Mouse (Mus musculus): Measurements from ENCODE around the gene Taco1.
A peak's percentile ranks its signal among the peaks of the same experiment; 100 is the strongest.

The Taco1 gene

DNA sequence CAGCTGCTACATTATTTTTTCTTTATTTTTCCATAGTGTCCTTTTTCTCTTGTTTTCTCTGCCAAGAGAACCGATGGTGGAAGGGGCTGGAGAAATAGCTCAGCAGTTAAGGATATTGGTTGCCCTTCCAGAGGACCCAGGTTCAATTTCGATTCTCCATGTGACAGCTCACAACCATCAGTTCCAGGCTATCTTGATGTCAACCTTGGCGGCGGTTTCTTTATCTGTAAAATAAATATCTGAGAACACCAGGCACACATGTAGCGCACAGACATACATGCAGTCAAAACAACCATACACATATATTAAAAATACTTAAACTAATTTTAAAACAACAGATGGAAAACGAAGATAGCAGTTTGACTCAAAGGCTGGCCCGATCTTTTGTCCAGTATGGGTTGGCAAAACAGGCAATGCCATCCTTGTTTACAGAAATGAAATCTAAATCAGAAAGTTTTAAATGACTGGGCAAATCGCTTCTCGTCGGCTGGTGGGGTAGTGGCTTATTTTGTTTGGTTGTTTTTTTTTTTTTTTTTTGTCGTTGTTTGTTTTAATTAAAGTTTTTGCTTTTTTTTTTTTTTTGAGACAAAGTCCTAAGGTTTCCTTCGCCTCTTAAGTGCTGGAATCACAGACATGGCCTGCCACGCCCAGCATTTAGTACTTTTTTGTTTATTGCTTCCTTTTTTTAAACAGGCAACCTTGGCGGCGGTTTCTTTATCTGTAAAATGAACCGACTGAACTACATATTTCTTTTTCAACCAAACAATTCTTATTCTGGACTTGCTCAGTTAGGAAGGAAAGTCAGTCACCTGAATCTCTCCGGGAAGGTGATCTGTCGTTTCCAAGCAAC is 563 bp upstream of the Taco1 start:
- DNase-seq = no peak

DNA sequence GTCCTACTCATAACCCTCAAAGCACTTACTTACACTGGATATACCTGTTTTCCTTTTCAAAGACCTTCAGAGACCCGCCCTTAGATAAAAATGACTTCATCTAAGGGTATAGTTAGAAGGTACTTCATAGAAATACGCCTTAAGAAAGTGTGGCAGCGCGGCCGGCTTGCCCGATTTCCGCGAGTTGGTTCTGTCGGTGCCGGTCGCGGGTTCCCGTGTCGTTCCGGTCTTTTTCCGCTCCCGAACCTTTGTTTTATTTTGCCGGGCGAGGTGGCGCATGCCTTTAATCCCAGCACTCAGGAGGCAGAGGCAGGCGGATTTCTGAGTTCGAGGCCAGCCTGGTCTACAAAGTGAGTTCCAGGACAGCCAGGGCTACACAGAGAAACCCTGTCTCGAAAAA is 755 bp downstream of the Taco1 start:
- DNase-seq = peak; percentile 67

DNA sequence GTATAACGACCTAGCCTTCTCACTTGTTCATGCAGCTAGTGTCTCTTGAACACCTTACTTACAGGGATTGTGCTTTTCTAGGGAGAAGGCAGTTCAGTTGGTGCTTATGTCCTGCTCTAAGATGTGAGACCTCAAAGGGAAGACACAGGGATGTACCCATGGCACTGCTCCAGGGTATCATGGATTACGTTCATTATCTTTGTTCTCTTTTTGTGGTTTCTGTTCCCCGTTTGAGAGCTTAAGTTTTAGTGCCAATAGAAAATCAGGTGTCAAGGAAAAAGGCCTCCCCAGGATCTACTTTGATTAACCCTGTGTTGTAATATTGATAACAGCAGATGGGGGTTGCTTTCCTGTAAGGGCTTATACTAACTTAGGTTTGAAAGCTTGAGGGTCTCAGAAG is 7.9 kb downstream of the Taco1 start:
- no peak for DNase-seq

DNA sequence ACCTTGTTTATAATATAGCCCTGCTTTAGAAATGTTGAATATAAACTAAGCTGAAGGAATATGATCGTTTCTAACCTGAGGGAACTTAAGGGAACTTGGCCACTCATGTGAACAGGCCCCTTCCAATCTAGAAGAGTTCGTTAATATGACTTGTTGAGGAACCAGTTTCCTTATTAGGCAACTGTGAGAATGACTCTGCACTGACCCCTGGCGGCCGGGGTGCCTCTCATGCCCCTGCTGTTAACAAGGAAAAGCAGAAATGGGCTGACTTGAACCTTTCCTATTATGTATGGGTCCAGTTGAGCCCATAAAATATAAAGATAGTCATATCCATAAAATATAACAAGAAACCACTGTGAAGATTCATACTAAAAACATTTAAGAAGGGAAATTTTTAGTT is 10.5 kb downstream of the Taco1 start:
- DNase-seq = peak; percentile 67

DNA sequence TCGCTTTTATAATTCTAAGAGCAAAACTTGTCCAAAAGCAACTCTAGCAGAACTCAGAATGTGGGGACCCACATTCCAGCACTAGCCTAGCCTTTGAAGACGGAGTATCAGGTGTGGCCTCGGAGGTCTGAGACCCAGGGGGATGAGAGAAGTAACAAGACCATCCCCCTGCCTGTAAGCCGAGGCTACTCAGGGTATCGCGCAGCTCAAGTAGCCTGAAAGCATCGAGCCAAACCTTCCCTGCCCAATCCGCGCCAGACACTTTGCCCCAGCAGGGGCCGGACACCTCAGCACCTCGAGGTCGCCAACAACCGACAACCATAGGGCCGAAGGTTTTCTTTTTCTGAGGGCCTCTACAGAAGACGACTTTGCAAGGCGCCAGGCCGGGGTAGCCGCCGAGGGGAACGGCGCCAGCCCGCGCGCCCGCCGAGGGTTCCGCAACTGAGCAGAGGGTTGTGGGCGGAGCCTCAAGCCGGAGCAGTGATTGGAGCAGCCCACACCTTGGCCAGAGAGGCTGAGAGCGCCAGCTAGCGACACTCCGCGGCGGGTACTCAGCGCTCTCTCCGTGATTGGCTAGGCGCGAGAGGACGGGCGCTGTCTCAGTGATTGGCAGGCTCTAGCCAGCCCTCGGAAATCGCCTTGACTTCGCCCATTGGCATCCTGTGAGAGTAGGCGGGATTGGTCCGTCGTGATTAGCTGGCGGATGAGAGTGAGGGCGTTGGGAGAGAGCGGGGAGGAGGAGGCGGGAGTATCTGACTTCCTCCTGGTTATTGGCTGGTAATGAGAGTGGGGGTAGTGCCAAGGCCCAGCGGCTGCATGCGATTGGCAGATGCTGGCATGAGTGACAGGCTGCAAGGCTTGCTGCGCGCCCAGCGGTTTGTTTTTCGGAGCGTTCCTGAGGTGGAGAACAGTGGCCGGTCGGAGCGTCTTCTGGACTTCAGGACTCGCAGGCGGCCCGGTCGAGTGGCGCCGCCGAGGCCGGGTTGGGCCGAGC is 18.1 kb downstream of the Taco1 start, which contains the start of gene Map3k3:
Map3k3 (plus strand) TSS at position 906 of the 994 bp plus-strand sequence.
- DNase-seq = peak; percentile 100

DNA sequence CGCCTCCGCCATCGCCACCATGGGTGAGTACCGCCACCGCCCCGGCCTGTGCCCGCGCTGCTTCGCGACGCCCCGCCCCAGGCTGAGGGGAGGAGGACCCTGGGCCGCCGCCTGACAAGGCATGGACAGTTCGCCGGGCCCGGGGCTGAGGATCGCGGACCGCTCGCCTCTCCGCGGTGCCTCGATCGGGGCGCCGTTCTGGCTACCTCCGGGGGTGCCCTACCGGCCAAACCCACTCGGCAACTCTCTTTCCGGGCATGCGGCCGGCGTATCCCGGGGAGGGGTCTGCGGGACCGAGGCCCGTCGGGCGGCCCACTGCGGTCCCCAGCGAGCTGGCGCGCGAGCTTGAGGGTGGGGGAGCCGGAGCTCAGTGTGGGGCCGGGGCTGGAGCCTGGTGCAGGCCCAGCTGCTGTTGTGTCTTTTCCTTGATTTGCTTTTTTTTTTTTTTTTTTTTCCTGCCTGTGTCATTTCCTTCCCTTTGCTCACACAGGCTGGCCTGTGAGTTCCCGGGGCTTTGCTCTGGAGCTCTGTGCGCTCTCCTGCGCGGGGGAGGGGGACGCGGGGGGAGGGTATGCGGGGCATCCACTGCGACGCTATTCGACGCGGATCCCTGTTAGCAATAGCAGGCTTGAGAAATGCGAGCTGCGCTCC is 19.2 kb downstream of the Taco1 start:
- DNase-seq = peak; percentile 85

DNA sequence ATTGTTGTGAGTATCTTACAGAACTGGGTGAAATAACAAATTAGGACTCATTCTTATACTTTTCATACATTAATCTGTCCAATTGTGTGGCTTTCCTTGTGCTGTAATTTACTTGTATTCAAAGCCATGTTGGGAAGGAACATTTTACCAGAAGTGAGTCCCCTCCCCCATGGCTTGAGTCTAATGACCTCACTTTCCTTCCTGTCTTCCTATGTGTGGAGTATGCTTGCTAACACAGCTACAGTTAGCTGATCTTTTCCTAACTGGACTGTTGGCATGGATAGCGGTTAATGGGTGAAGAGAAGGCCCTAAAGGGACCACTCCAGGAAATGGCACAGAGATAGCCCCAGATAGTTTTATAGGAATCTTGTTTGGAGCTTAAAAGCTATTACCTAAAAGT is 32.4 kb downstream of the Taco1 start:
- peak; percentile 44 for DNase-seq

DNA sequence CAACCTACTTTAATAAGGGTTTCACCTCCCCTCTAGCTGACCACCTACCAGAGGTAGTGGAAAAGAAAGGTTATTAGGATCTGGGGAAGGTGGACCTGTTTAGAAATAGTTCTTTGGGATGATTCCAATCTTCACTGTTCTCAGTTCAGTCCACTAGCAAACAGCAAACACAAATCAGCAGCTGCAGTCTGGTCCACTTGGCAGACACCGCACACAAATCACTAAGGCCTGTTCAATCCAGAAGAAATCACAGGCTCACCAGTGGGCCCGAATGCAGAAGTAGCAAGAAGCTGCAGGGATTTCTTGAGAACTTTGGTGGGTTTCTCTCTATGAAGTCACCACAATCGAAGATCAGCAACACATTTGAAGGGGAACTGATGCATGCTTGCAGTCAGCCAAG is 37.0 kb downstream of the Taco1 start:
- DNase-seq = no peak

DNA sequence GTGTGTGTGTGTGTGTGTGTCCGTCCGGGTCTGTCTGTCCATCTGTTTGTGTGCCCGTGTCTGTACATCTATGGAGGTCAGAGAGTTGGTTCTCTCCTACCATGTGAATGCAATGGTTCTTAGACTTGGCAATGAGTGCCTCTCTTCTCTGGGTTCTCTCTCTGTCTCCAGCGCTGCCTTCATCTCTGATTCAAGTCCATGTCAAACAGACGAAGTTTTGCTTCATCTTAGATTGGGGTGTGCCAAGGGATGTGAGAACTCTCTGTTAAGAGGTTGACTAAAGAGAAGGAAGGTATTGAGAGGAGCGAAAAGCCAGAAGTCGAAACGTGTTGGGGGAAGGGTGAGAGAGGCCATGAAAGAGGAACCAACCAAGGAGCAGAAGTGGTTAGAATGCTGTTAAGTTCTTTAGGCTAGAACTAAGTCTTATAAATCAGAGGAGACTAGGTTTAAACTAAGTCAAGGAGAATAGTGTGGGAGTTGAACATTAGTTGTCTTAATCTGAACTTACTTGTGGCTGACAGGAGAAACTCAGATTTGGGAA is 40.3 kb downstream of the Taco1 start:
- no peak for DNase-seq

DNA sequence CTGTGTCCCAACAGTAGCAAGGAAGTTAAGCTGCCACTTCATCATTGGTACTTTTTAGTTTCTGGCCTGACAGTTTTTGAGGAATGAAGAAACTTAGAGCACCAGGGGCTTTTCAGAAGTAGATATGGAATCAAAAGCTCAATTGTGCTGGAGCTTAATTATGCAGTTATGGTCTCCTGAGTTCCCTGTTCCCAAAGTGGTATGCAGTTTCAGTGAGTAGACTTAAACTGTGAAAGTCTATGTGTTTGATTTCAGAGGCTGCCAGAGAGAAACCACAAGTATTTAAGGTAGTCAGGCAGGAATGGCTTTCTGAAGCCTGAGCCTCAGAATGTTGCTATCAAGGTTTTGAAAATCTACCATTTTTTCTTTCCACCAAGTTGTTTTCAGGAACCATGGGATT is 45.8 kb downstream of the Taco1 start:
- DNase-seq = no peak

DNA sequence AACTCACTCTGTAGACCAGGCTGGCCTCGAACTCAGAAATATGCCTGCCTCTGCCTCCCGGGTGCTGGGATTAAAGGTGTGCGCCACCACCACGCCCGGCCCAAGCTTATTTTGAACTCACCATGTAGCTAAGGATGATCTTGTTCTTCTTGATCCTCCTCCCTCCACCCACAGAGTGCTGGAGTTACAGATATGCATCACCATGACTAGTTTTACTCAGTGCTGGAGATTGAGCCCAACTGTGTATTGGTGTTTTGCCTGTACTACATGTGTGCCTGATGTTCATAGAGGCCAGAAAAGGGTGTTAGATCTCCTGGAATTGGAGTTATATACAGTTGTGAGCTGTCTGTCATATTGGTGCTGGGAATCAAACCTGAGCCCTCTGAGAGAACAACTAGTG is 56.4 kb downstream of the Taco1 start:
- no peak for DNase-seq

DNA sequence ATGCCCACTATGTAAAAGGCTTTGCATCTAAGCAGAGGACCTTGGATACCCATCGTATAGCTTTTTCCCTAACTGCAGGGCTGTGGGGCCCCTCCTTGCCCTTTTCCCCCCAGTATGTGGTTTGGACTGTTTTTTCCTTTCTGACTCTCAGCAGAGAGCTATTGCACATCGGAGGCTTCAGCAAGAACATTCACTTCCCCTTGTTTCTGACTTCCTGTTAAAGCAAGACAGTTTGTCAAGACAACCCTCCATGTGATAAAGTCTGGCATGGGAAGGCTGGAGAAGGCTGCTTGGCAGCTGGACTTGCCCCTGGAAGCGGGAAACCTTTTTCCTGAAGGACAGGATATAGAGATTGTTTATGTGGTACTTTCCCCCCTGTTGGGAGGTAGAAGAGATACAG is 56.9 kb downstream of the Taco1 start:
- peak; percentile 49 for DNase-seq
